Mouse (Mus musculus): Measurements from ENCODE around the gene Gm20388. TPM values are rescaled to one million over a fixed set of nuclear protein-coding genes. Genes with fewer than 3 reads are reported as not detected.
A peak's percentile ranks its signal among the peaks of the same experiment; 100 is the strongest.

The Gm20388 gene
- polyA plus RNA-seq, 1 experiment from 2014 or later = 2.5 TPM

DNA sequence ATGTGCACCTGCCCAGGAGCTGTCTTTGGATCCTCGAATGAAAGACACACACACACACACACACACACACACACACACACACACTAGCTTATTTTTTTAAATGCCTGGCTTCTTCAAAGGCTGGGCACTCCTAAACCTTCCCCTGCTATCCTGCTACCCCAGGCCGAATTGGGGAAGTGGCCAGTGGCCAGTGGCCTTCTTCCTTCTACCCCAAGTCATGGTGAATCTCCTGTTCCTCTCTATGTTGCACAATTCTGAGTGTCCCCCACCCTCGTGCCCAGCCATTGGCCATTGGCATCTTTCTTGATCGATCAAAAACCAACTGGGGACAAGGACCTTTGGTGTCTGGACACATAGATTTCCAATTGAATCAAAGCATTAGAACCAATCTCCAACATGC is 2019.4 kb downstream of the Gm20388 start:
- no peak overlapping the region for H3K4me3 ChIP-seq
- H3K4me1 ChIP-seq = peaks cover 3% of the 10 kb centered on the region; the same call in 1 of the 2 replicates
- whole genome bisulfite sequencing = 80% methylated on average over 4 of the region's 4 CpGs
- H3K9me3 ChIP-seq (replicated peaks) = no peaks in the 10 kb centered on the region
- no peaks in the 10 kb centered on the region for H3K27me3 ChIP-seq (ENCODE audit: low read depth, poor library complexity, severe bottlenecking)
- DNase-seq (ENCODE audit: low spot score) = no peak
- no peaks in the 10 kb centered on the region for H3K36me3 ChIP-seq
- no peak overlapping the region for H3K27ac ChIP-seq

DNA sequence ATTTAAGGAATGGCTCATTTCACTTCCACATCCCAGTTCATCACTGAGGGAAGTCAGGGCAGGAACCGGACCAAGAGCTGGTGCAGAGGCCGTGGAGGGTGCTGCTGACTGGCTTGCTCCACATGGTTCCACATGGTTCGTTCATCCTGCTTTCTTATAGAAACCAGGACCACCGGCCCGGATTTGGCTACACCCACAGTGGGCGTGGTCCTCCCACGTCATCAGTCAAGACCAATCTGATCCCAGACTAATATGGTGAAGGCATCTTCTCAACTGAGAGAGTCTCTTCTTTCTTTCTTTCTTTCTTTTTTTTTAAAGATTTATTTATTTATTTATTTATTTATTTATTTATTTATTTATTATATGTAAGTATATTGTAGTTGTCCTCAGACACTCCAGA is 2020.9 kb downstream of the Gm20388 start:
- Histone ChIP-seq H3K27ac (no peak overlapping the region), H3K9me3 (replicated peaks) (no peaks in the 10 kb centered on the region), H3K4me1 (peaks cover 7% of the 10 kb centered on the region; the same call in 1 of the 2 replicates), H3K36me3 (no peaks in the 10 kb centered on the region), H3K4me3 (no peak overlapping the region), H3K27me3 (ENCODE audit: low read depth, poor library complexity, severe bottlenecking) (no peaks in the 10 kb centered on the region)
- no peak for DNase-seq (ENCODE audit: low spot score)
- 90% methylated on average over 7 of the region's 7 CpGs for WGBS

DNA sequence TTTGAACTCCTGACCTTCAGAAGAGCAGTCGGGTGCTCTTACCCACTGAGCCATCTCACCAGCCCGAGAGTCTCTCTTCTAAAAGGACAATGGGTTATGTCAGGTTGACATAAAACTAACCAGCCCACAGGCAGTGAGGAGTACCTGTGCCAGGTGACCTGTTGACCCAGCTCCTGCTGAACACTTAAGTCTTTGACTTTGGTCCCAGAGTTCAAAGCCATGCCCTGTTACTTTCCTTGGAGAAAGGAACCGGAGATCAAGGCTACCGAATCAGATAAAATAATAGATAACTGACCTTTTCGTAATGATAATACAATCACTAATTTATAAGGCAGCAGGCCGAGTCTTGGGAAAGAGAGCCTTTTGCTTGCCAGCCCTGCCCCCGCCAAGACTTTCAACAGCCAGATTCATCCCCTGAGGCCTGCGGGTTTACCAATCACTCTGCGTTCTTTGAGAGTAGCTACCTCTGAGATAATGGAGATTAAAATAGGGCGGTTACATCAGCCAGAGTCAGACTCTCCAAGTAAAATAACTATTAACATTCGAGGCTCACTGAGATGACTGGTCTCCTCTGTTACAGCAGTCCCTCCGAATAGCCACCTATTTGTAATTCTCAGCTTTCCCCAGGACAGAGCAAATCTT is 2021.5 kb downstream of the Gm20388 start:
- H3K36me3 ChIP-seq = no peaks in the 10 kb centered on the region
- no peak for DNase-seq (ENCODE audit: low spot score)
- peaks cover 7% of the 10 kb centered on the region; the same call in 1 of the 2 replicates for H3K4me1 ChIP-seq
- H3K27ac ChIP-seq = no peak overlapping the region
- 81% methylated on average over 12 of the region's 12 CpGs for WGBS
- no peak overlapping the region for H3K4me3 ChIP-seq
- H3K27me3 ChIP-seq (ENCODE audit: low read depth, poor library complexity, severe bottlenecking) = no peaks in the 10 kb centered on the region
- no peaks in the 10 kb centered on the region for H3K9me3 ChIP-seq (replicated peaks)

DNA sequence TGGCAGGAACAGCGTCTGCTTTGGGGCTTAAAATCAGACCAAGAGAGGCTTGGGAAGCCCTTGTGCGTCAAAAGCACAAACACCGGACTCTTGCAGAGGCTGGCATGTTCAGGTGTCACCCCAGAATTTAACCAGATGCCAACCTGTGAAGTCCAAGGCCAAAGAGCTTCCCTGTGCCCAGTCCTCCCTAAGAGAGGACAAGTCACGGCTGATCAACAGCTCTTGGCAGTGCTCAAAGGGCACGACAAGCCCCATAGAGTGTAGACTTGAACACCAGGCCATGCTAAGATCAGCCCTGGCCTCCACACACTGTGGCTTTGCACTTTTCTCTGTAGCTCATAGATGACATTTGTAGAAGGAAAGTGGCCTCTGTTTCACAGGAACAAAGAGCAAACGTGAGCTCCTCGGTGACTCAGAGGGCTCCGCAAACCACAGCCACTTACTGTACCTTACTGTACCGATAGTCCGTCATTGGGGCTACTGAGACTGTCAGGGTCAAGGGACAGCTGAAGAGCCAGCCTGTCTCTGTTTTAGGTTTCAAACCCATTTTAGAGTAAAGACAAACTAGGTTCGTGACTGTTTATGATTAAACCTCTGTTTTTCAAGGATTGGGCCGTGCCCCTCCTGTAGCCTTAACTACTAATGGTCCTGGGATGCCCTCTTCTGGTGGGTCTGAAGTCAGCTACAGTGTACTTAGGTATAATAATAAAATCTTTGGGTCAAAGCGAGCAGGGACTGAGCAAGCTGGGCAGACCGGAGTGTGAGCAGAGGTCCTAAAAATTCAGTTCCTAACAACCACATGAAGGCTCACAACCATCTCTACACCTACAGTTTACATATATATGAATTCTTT is 2022.3 kb downstream of the Gm20388 start:
- Histone ChIP-seq H3K36me3 (no peaks in the 10 kb centered on the region), H3K27me3 (ENCODE audit: low read depth, poor library complexity, severe bottlenecking) (no peaks in the 10 kb centered on the region), H3K4me3 (no peak overlapping the region), H3K9me3 (replicated peaks) (no peaks in the 10 kb centered on the region), H3K4me1 (peaks cover 7% of the 10 kb centered on the region; the same call in 1 of the 2 replicates), H3K27ac (no peak overlapping the region)
- no peak for DNase-seq (ENCODE audit: low spot score)
- WGBS = 90% methylated on average over 14 of the region's 14 CpGs

DNA sequence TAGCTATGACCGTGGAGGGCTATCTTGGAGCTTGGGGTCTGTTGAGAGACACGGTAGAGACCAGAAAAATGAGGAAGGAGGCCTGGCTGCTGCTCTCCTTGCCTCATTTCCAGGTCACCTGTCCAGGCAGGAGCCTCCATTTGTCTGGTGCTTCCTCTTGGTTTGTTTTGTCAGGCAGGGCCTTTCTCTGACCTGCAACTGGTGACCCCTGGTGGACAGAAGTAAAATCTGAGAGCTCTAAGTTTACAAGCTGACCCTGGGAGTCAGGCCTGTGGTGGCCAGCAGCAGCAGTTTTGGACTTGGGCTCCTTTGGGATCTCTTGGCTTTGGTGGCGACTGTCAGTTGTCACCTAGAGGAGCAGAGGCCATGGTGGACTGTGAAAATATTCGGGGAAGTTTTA is 2023.9 kb downstream of the Gm20388 start:
- H3K27me3 ChIP-seq (ENCODE audit: low read depth, poor library complexity, severe bottlenecking) = no peaks in the 10 kb centered on the region
- peak overlapping the region; percentile 47; the same call in 1 of the 2 replicates for H3K27ac ChIP-seq
- DNase-seq (ENCODE audit: low spot score) = peak; percentile 41
- no peaks in the 10 kb centered on the region for H3K36me3 ChIP-seq
- H3K4me3 ChIP-seq = no peak overlapping the region
- peaks cover 7% of the 10 kb centered on the region; the same call in 1 of the 2 replicates for H3K4me1 ChIP-seq
- WGBS = 35% methylated on average over 4 of the region's 4 CpGs
- H3K9me3 ChIP-seq (replicated peaks) = no peaks in the 10 kb centered on the region

DNA sequence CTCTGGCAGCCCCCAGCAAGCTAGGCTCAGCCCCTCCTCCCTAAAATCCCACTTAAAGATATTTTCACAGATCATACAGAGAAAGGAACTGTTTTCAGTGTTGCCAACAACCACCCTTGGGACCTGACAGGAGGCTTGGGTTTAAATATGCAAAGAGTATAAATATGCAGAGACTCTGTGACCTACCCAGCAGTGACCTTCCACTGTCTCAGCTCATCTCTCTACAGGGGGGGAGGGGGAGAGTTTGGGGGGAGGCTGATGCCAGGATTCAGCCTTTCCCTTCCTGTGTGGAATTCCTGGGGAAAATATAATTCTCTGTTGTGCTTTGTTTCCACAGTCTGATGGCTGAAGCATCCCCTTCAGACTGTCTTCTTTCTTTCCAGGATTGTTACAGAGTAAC is 2024.3 kb downstream of the Gm20388 start:
- H3K27ac ChIP-seq = no peak overlapping the region
- H3K4me3 ChIP-seq = no peak overlapping the region
- peaks cover 7% of the 10 kb centered on the region; the same call in 1 of the 2 replicates for H3K4me1 ChIP-seq
- H3K27me3 ChIP-seq (ENCODE audit: low read depth, poor library complexity, severe bottlenecking) = no peaks in the 10 kb centered on the region
- no peaks in the 10 kb centered on the region for H3K36me3 ChIP-seq
- no peaks in the 10 kb centered on the region for H3K9me3 ChIP-seq (replicated peaks)
- no peak for DNase-seq (ENCODE audit: low spot score)

DNA sequence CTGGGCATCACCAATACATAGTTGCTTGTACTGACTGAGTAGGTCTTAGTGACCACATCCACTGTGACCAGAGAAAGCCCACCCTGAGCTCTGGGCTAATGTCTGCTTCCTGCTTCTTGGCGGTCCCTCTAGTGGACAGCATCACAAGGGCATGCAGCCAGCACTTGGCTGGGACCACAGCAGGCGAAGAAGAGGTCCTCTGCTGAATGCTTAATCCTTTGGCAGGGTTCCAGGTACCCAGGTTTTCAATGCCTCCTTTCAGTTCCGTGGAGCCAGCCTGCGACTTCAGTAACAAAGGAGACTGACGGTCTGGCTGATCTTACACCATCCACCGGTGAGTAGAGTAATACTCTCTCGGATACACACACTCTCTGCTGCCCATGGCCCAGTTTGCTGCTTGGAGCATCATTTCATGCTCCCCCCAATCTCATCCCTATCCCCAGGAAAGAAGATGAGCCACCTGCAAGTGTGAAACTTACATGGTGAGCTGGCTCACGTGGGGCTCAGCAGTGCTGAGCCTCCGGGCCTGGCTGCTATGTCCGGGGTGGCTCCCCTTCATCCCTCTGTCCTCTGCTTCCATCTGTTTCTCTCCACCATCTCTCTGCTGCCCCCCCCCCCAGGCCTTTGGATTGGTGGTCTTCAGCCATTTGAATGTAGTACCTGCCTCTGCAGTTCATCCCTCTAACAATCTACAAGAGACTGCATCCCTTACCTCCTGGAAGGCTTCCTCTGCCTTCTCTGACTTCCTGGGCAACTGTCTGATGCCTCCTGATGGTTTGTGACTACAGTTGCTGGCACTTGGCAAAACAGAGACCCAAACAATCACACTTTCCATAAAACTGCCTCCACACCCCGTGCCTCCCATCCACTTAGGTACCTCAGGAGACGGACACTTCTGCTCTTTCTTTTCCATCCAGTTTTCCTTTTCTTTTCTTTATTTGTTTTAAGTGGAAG is 2025.0 kb downstream of the Gm20388 start:
- DNase-seq (ENCODE audit: low spot score) = no peak
- H3K36me3 ChIP-seq = no peaks in the 10 kb centered on the region
- WGBS = 55% methylated on average over 12 of the region's 12 CpGs
- peaks cover 7% of the 10 kb centered on the region; the same call in 1 of the 2 replicates for H3K4me1 ChIP-seq
- no peak overlapping the region for H3K27ac ChIP-seq
- H3K4me3 ChIP-seq = no peak overlapping the region
- no peaks in the 10 kb centered on the region for H3K9me3 ChIP-seq (replicated peaks)
- no peaks in the 10 kb centered on the region for H3K27me3 ChIP-seq (ENCODE audit: low read depth, poor library complexity, severe bottlenecking)

DNA sequence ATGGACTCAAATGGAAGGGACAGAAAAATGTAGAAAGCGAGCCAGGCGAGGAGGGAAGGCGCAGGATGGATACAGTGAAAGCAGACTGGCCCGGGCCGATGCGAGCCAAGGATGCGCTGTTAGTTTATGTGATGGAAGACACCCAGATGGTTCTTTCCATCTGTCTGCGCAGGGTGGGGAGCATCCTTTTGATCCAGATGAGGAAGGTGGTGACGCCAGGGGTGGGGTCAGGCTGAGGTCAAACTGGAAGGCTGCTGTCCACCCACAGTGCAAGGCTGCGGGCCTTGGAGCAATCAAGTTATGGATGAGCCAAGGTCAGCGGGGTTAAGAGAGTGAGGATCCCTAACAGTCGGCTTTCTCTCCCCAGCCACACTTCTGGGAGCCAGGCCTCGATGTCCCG is 2025.8 kb downstream of the Gm20388 start:
- no peak overlapping the region for H3K27ac ChIP-seq
- peaks cover 7% of the 10 kb centered on the region; the same call in 1 of the 2 replicates for H3K4me1 ChIP-seq
- 37% methylated on average over 14 of the region's 14 CpGs for WGBS
- no peaks in the 10 kb centered on the region for H3K9me3 ChIP-seq (replicated peaks)
- no peaks in the 10 kb centered on the region for H3K27me3 ChIP-seq (ENCODE audit: low read depth, poor library complexity, severe bottlenecking)
- no peak for DNase-seq (ENCODE audit: low spot score)
- H3K36me3 ChIP-seq = no peaks in the 10 kb centered on the region
- no peak overlapping the region for H3K4me3 ChIP-seq

DNA sequence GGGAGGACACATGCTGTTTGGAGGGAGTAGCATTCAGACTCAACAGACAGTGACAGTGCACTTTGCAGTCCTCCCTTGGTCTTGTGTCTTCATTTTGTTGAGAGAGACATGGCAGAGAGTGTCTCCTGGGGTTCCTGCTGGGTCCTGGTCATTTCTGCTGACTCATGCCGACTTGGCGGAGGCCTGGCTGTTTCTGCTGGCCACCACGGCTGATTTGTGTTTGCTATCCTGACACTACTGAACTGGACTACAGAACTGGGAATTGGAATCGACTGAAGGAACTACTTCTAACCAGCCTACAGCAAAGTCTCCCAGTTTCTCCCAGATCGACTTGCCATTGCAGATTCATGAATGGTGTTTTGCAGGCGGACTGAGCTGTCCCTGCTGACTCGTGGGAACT is 2028.1 kb downstream of the Gm20388 start:
- no peak overlapping the region for H3K27ac ChIP-seq
- no peak for DNase-seq (ENCODE audit: low spot score)
- no peaks in the 10 kb centered on the region for H3K36me3 ChIP-seq
- no peaks in the 10 kb centered on the region for H3K27me3 ChIP-seq (ENCODE audit: low read depth, poor library complexity, severe bottlenecking)
- peaks cover 7% of the 10 kb centered on the region; the same call in 1 of the 2 replicates for H3K4me1 ChIP-seq
- no peaks in the 10 kb centered on the region for H3K9me3 ChIP-seq (replicated peaks)
- WGBS = 89% methylated on average over 7 of the region's 7 CpGs
- no peak overlapping the region for H3K4me3 ChIP-seq

DNA sequence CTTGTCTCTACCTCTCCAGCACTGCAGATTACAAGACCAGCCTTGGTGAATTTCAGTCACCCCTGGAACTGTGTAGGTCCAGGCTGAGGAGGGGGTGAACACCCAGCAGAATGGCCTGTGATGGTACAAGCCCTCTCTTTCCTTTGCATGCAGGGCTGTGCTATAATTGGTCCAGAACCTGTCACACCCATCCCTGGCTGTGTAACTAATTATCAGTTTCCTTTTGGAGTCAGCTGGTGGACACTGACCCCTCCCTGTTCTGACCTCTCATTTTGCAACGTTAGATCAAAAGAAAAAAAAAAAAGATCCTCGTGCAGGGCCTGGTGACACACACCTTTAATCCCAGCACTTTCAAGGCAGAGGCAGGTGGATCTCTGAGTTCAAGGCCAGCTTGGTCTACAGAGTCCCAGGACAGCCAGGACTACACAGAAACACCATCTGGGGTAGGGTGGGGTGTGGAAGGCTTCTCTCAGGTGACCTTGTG is 2032.5 kb downstream of the Gm20388 start:
- Histone ChIP-seq H3K4me3 (no peak overlapping the region), H3K27me3 (ENCODE audit: low read depth, poor library complexity, severe bottlenecking) (no peaks in the 10 kb centered on the region), H3K27ac (no peak overlapping the region), H3K36me3 (no peaks in the 10 kb centered on the region), H3K4me1 (peaks cover 16% of the 10 kb centered on the region), H3K9me3 (replicated peaks) (no peaks in the 10 kb centered on the region)
- 37% methylated on average over 2 of the region's 2 CpGs for WGBS
- DNase-seq (ENCODE audit: low spot score) = no peak

DNA sequence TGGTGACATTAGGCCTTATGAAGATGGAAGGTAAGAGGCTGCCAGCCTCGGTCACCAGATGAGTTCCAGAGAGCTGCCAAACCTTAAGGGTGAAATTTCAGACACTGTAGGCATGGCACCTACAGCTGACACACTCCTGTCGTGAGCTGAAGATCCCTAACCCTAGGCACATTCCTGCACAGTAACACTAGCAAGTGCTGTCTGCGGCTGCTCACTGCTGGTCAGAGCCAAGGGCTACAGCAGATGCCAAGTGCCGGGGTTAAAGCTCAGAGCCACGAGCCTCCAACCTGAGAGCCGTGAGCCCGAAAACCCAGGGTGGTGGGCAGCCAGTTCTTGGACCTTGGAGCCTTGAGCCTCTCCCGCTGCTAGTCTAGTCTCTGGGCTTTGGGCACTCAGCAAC is 2033.1 kb downstream of the Gm20388 start:
- no peak overlapping the region for H3K27ac ChIP-seq
- 81% methylated on average over 8 of the region's 8 CpGs for WGBS
- no peaks in the 10 kb centered on the region for H3K27me3 ChIP-seq (ENCODE audit: low read depth, poor library complexity, severe bottlenecking)
- peaks cover 22% of the 10 kb centered on the region for H3K4me1 ChIP-seq
- H3K4me3 ChIP-seq = no peak overlapping the region
- DNase-seq (ENCODE audit: low spot score) = no peak
- H3K9me3 ChIP-seq (replicated peaks) = no peaks in the 10 kb centered on the region
- H3K36me3 ChIP-seq = no peaks in the 10 kb centered on the region

DNA sequence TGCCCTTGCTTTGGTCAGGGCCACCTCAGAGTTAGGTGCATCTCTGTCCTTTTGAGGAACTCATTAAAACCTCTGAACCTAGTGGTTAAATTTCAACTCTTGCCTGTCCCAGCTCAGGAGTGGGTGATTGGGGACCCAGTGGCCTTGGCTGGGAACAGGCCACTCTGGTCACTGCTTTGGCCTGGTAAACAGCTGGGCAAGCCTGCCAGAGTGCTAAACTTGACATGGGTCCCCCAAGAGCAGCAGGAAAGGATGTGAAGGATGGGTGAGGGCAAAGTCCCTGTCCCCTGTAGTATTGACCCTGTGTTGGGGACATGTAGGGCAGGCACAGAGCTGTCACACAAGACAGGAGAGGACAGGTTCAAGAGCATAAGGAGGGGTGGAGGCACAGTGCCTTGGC is 2034.2 kb downstream of the Gm20388 start, which contains the start of gene Car5a:
Gene Car5a, minus strand, starts transcription at position 74 of the 400 bp plus-strand sequence.
- Histone ChIP-seq H3K36me3 (no peaks in the 10 kb centered on the region), H3K4me1 (peaks cover 31% of the 10 kb centered on the region), H3K27ac (no peak within 1 kb of the TSS; the same call in 1 of the 2 replicates), H3K4me3 (no peak within 1 kb of the TSS), H3K27me3 (ENCODE audit: low read depth, poor library complexity, severe bottlenecking) (no peaks in the 10 kb centered on the region), H3K9me3 (replicated peaks) (no peaks in the 10 kb centered on the region)
- no peak for DNase-seq (ENCODE audit: low spot score)
